Mouse (Mus musculus) spleen, postnatal 4 days (tissue): Measurements from ENCODE around the gene Spin2f.
"Not testable (repeated sequence)": the region's sequence is repeated elsewhere in the genome, so short reads cannot be mapped to it uniquely, and the experiment has no call there.

Experiments used
- DNase-seq, 2 experiments: peaks; one replicate each; pipeline ENCODE4 v3.0.0; 2022; ENCODE audit warnings: low spot score in 2 of 2

The Spin2f gene

GRCm38 (mm10) chrX:31253594-31253993 is at the start of gene Spin2f:
Gene Spin2f (plus strand): TSS chrX:31253894.
- DNase-seq = not testable (repeated sequence)

GRCm38 (mm10) chrX:31212136-31212535 is 41.6 kb upstream of the Spin2f start:
- peak in 1 of 2 experiments; percentile 75 for DNase-seq

GRCm38 (mm10) chrX:31223536-31223935 is 30.2 kb upstream of the Spin2f start:
- DNase-seq = peak in 1 of 2 experiments; percentile 70

GRCm38 (mm10) chrX:31235088-31235487 is 18.6 kb upstream of the Spin2f start:
- DNase-seq = peak in 1 of 2 experiments; percentile 67

GRCm38 (mm10) chrX:31241754-31242153 is 11.9 kb upstream of the Spin2f start:
- DNase-seq = not testable (repeated sequence)
